Mouse (Mus musculus) ovary, adult 18-20 months (tissue): Measurements from ENCODE around the gene Vps52.
A peak's percentile ranks its signal among the peaks of the same experiment; 100 is the strongest.

Source experiments
- DNase-seq: peaks from one replicate; pipeline ENCODE4 v3.0.0; 2022; ENCODE audit warnings: low spot score, mixed read lengths

Vps52 gene

DNA sequence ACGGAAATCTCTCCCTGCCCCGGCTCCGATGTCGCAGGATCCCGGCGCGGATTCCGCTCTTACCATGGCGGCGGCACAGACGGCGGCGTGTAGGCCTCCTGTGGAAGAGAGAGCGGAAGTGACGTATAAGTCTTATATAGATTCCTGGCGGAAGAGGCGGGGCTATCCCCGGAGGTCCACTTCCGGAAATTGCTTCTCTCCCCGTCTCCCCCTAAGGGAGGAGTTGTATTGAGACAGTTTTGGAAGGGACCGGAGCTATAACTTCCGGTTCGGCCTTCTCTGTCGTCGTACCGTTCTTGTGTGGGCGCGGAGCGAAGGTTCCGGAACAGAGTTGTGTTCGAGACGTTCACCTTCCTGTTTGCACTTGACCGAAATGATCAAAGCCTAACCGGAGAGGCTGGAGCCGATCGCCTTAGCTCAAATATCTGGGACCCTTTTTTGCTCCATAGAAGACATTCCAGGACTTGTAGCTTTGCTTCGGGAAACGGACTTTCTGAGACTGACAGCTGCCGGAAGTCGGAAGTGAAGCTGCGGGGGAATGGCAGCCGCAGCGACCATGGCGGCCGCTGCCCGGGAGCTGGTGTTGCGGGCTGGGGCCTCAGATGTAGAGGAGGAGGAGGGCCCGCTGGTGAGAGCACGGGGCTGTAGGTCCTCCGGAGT is at the start of gene Vps52, which contains the start of gene Rps18:
Gene Vps52 (plus strand): TSS at position 258 of the 660 bp plus-strand sequence.
Gene Rps18 (minus strand): TSS at position 447 of the 660 bp plus-strand sequence.
- peak; percentile 94 for DNase-seq

- DNase-seq: peak; percentile 28
Observed at GRCm38 (mm10) chr17:33908331-33909076, 47.1 kb upstream of the Vps52 start.

- DNase-seq: peak; percentile 97
Observed at GRCm38 (mm10) chr17:33909077-33909868, 46.3 kb upstream of the Vps52 start, which contains the start of gene Daxx. Gene Daxx (plus strand): TSS chr17:33909414.

- peak; percentile 28 for DNase-seq
Observed at GRCm38 (mm10) chr17:33909869-33910250, 45.8 kb upstream of the Vps52 start.

DNA sequence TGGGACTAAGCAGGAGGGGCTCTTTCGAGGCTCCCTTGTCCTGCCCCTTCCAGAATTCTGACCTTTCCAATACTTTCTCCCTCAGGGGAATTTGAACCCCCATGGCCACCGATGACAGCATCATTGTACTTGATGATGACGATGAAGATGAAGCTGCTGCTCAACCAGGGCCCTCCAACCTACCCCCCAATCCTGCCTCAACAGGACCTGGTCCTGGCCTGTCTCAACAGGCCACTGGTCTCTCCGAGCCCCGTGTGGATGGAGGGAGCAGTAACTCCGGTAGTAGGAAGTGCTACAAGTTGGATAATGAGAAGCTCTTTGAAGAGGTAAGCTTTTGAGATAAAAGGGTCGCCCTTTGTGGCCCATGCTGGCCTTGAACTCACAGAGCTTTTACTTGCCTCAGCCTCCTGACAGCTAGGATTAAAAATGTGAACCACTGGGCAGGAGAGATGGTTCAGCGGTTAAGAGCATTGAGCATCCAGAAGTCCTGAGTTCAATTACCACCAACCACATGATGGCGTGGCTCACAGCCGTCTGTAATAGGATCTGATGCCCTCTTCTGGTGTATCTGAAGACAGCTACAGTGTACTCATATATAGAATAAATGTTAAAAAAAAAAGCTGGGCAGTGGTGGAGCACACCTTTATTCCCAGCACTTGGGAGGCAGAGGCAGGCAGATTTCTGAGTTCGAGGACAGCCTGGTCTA is 45.1 kb upstream of the Vps52 start:
- no peak for DNase-seq

DNA sequence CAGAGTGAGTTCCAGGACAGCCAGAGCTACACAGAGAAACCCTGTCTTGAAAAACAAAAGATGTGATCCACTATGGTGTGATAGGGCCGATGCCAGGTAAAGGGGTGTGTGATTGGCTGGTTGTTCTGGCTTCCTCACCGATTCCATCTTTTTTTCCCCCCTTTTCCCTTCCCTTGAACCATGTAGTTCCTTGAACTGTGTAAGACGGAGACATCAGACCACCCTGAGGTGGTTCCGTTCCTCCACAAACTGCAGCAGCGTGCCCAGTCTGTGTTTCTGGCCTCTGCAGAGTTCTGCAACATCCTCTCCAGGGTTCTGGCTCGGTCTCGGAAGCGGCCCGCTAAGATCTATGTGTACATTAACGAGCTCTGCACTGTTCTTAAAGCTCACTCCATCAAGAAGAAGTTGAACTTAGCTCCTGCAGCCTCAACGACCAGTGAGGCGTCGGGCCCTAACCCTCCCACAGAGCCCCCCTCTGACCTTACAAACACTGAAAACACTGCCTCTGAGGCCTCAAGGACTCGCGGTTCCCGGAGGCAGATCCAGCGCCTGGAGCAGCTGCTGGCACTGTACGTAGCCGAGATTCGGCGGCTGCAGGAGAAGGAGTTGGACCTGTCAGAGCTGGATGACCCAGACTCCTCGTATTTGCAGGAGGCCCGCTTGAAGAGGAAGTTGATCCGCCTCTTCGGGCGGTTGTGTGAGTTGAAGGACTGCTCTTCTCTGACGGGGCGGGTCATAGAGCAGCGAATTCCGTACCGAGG is 44.4 kb upstream of the Vps52 start:
- DNase-seq: no peak

- no peak for DNase-seq
Observed at GRCm38 (mm10) chr17:33911813-33912414, 43.7 kb upstream of the Vps52 start.

DNA sequence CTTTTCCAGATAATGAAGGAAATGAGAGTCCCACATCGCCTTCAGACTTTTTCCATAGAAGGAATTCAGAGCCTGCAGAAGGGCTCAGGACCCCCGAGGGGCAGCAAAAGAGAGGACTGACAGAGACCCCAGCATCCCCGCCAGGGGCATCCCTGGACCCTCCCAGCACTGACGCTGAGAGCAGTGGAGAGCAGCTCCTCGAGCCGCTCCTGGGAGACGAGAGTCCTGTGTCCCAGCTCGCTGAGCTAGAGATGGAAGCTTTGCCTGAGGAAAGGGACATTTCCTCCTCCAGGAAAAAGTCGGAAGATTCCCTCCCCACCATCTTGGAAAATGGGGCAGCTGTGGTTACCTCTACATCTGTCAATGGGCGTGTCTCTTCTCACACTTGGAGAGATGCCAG is 42.3 kb upstream of the Vps52 start:
- DNase-seq: no peak

DNA sequence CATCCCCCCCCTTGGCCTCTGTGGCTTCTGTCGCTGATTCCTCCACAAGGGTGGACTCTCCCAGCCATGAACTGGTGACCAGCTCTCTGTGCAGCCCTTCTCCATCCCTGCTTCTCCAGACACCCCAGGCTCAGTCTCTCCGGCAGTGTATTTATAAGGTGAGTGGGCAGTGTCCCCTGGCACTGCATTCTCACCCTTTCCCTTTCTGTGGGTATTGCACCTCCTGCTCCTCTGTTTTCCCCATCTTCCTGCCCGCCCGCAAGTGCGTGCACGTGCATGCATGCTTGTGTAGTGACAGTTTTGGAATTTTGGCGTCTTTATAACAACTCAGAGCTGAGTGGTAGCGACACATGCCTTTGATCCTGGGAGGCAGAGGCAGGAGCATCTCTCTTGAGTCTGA is 41.7 kb upstream of the Vps52 start:
- no peak for DNase-seq

DNA sequence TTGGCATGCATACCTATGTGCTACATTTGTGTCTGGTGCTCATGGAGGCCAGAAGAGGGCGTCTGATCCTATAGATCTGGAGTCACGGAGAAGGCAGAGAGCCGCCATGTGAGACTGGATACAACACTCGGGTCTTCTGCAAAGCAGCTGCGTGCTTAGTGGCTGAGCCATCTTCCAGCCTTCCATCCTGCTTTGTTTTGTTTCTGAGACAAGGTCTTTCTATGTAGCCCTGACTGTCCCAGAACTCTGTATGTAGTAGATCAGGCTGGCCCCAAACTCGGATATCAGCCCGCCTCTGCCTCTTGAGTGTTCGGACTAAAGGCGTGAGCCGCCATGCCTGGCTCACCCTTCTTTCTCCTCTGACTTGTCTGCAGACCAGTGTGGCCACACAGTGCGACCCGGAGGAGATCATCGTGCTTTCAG is 40.6 kb upstream of the Vps52 start:
- DNase-seq: no peak

GRCm38 (mm10) chr17:33915671-33916250 is 39.9 kb upstream of the Vps52 start, which contains the start of the genes Tapbp and Zbtb22:
Gene Tapbp (plus strand): TSS chr17:33915899.
Gene Zbtb22 (plus strand): TSS chr17:33915904.
- peak; percentile 97 for DNase-seq

DNA sequence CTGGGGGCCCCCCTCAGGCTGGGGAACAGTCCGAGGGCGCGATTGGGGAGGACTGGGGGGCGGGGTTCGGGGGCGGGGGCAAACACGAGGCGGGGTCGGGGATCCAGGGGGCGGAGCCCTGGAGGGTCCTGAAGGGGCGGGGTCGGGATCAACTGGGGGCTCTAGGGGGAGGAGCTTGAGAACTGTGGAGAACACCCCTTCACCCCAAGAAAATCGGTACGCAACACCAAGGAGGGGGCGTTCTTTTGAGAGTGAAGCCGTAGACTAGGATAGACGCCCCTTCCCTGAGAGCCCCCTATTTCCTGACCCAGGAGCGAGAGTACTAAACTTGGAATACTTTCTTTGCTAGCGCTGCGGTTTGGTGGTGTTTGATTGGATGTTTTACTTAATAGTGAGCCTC is 39.3 kb upstream of the Vps52 start:
- DNase-seq: no peak

GRCm38 (mm10) chr17:33916847-33917655 is 38.6 kb upstream of the Vps52 start:
- no peak for DNase-seq

GRCm38 (mm10) chr17:33917656-33918292 is 37.8 kb upstream of the Vps52 start:
- DNase-seq: no peak

- DNase-seq: no peak
Observed at GRCm38 (mm10) chr17:33918293-33919203, 37.1 kb upstream of the Vps52 start.

- DNase-seq: peak; percentile 87
Observed at GRCm38 (mm10) chr17:33919351-33920281, 36.0 kb upstream of the Vps52 start.
